Mouse (Mus musculus) forebrain, embryonic 14.5 days (tissue): ENCODE results near the gene Efcab10. TPM values are rescaled to one million over a fixed set of nuclear protein-coding genes. Genes with fewer than 3 reads are reported as not detected.

Source experiments
- polyA plus RNA-seq: library from polyadenylated mRNA; unstranded; fragments of >200 nt; fragmentation: Nextera tagmentation; extraction: Ambion mirVana; gene quantifications from 2 replicates; pipeline ENCODE4 v1.2.1, GENCODE M21; 2014

Efcab10 gene
- polyA plus RNA-seq, 1 experiment from 2014 or later: 4.3 TPM

Other genes with a start within 250 kb of the Efcab10 start
- gene Atxn7l1, start 247.2 kb upstream of the Efcab10 start, polyA plus RNA-seq: 18.1 and 20.0 TPM in 2 replicates
- gene Twistnb, start 34.8 kb downstream of the Efcab10 start, polyA plus RNA-seq: 48.2 and 50.1 TPM in 2 replicates